Mouse (Mus musculus) heart, embryonic 14.5 days (tissue): ENCODE measurements at regions not wholly inside any gene's neighbourhood (a gene's known extent, or its start where the extent isn't known, plus 50 kb on each side); places are given as distances from the start of the nearest gene placed in this dataset.

Source experiments
- ATAC-seq: fragments of 200-750 bp; cut with Nextera tagmentation; 2 replicates; pipeline ENCODE4 v1.8.0; 2017; ENCODE audit warnings: low read depth, moderate TSS enrichment; ENCODE audit not compliant: insufficient number of reproducible peaks, insufficient read depth, low FRiP score
- H3K27ac ChIP-seq, 2 experiments: fragments of 200-500 bp in 1 of 2; fragments of 300-500 bp in 1 of 2; sonication (generic) in 1 of 2; replicated peaks in 1 of 2; 2 replicates each; pipeline ENCODE4 v1.5.1; 2012 to 2014; ENCODE audit warnings: low read depth in 2 of 2, low read length in 2 of 2, control low read depth in 1 of 2, mild to moderate bottlenecking in 1 of 2, mixed read lengths in 1 of 2; ENCODE audit not compliant: control insufficient read depth in 1 of 2, insufficient read depth in 1 of 2
- H3K27me3 ChIP-seq: fragments of 300-500 bp; sonication (generic); 2 replicates; pipeline ENCODE4 v1.6.1; 2014; ENCODE audit warnings: mild to moderate bottlenecking, low read length, control low read depth; ENCODE audit not compliant: control insufficient read depth, insufficient read depth
- H3K36me3 ChIP-seq: fragments of 300-500 bp; sonication (generic); 2 replicates; pipeline ENCODE4 v1.6.1; 2014; ENCODE audit warnings: mild to moderate bottlenecking, control low read depth, low read length, mixed read lengths; ENCODE audit not compliant: control insufficient read depth, insufficient read depth
- H3K4me1 ChIP-seq, 2 experiments: fragments of 200-500 bp in 1 of 2; fragments of 300-500 bp in 1 of 2; sonication (generic) in 1 of 2; 2 replicates each; pipeline ENCODE4 v1.6.1; 2012 to 2014; ENCODE audit warnings: low read length in 2 of 2, control low read depth in 1 of 2, mixed read lengths in 1 of 2; ENCODE audit not compliant: control insufficient read depth in 2 of 2, insufficient read depth in 2 of 2
- H3K4me2 ChIP-seq: fragments of 300-500 bp; sonication (generic); 2 replicates; pipeline ENCODE4 v1.6.1; 2014; ENCODE audit warnings: mild to moderate bottlenecking, low read length
- H3K4me3 ChIP-seq, 2 experiments: fragments of 200-500 bp in 1 of 2; fragments of 300-500 bp in 1 of 2; sonication (generic) in 1 of 2; 2 replicates each; pipeline ENCODE4 v1.5.1; 2012 to 2014; ENCODE audit warnings: low read length in 2 of 2, mild to moderate bottlenecking in 2 of 2, control low read depth in 1 of 2, low read depth in 1 of 2, moderate library complexity in 1 of 2; ENCODE audit not compliant: control insufficient read depth in 1 of 2, insufficient read depth in 1 of 2
- H3K9ac ChIP-seq: fragments of 300-500 bp; sonication (generic); 2 replicates; pipeline ENCODE4 v1.6.1; 2014; ENCODE audit warnings: mild to moderate bottlenecking, low read length
- H3K9me3 ChIP-seq: fragments of 300-500 bp; sonication (generic); 2 replicates; pipeline ENCODE4 v1.6.1; 2016; ENCODE audit warnings: low read length, control low read depth; ENCODE audit not compliant: control insufficient read depth
- WGBS: fragments of 180-500 bp; shearing (Covaris S2); extraction: QIAGEN DNeasy Blood & Tissue Kit; methylation state at CpG from one replicate; pipeline ENCODE4 v1.1.7; 2014; 5-methylcytosine and 5-hydroxymethylcytosine counted together

- Histone ChIP-seq H3K27ac (no peak overlapping the region), H3K27me3 (no peaks in the 10 kb centered on the region), H3K36me3 (no peaks in the 10 kb centered on the region), H3K9me3 (no peaks in the 10 kb centered on the region), H3K4me1 (no peaks in the 10 kb centered on the region), H3K9ac (no peak overlapping the region), H3K4me2 (no peak overlapping the region), H3K4me3 (no peak overlapping the region)
- ATAC-seq = no peak
- 77% methylated on average over 5 of the region's 5 CpGs for WGBS
Measured at GRCm38 (mm10) chr17:16798316-16798715, 265.6 kb upstream of the Zfp960 start.

- H3K9me3 ChIP-seq = no peaks in the 10 kb centered on the region
- no peaks in the 10 kb centered on the region for H3K4me1 ChIP-seq
- ATAC-seq = no peak
- H3K9ac ChIP-seq = no peak overlapping the region
- no peak overlapping the region for H3K4me3 ChIP-seq
- whole genome bisulfite sequencing = 5% methylated on average over 3 of the region's 3 CpGs
- H3K4me2 ChIP-seq = no peak overlapping the region
- H3K36me3 ChIP-seq = no peaks in the 10 kb centered on the region
- H3K27me3 ChIP-seq = no peaks in the 10 kb centered on the region
- H3K27ac ChIP-seq = no peak overlapping the region
Measured at GRCm38 (mm10) chr17:16804986-16805385, 258.9 kb upstream of the Zfp960 start.

- no peak overlapping the region for H3K4me3 ChIP-seq
- no peak overlapping the region for H3K4me2 ChIP-seq
- no peaks in the 10 kb centered on the region for H3K27me3 ChIP-seq
- H3K9me3 ChIP-seq = no peaks in the 10 kb centered on the region
- H3K9ac ChIP-seq = no peak overlapping the region
- no peak for ATAC-seq
- H3K4me1 ChIP-seq = no peaks in the 10 kb centered on the region
- 35% methylated on average over 3 of the region's 3 CpGs for WGBS
- H3K27ac ChIP-seq = no peak overlapping the region
- H3K36me3 ChIP-seq = no peaks in the 10 kb centered on the region
Measured at GRCm38 (mm10) chr17:16818421-16818820, 245.5 kb upstream of the Zfp960 start.

GRCm38 (mm10) chr17:16821716-16822115, 242.2 kb upstream of the Zfp960 start:
- WGBS = 66% methylated on average over 3 of the region's 3 CpGs
- no peaks in the 10 kb centered on the region for H3K9me3 ChIP-seq
- no peak overlapping the region for H3K27ac ChIP-seq
- H3K9ac ChIP-seq = no peak overlapping the region
- H3K4me1 ChIP-seq = no peaks in the 10 kb centered on the region
- H3K36me3 ChIP-seq = no peaks in the 10 kb centered on the region
- no peak overlapping the region for H3K4me3 ChIP-seq
- no peaks in the 10 kb centered on the region for H3K27me3 ChIP-seq
- no peak for ATAC-seq
- H3K4me2 ChIP-seq = no peak overlapping the region

- Histone ChIP-seq H3K9ac (no peak overlapping the region), H3K4me3 (no peak overlapping the region), H3K27me3 (no peaks in the 10 kb centered on the region), H3K36me3 (no peaks in the 10 kb centered on the region), H3K4me2 (no peak overlapping the region), H3K9me3 (no peaks in the 10 kb centered on the region), H3K27ac (no peak overlapping the region), H3K4me1 (no peaks in the 10 kb centered on the region)
- no peak for ATAC-seq
- WGBS = 85% methylated on average over 4 of the region's 4 CpGs
Measured at GRCm38 (mm10) chr17:16839152-16839551, 224.8 kb upstream of the Zfp960 start.

- Histone ChIP-seq H3K27me3 (no peaks in the 10 kb centered on the region), H3K4me1 (no peaks in the 10 kb centered on the region), H3K36me3 (no peaks in the 10 kb centered on the region), H3K9me3 (no peaks in the 10 kb centered on the region), H3K9ac (no peak overlapping the region), H3K4me3 (no peak overlapping the region), H3K27ac (no peak overlapping the region), H3K4me2 (no peak overlapping the region)
- WGBS = 55% methylated on average over 1 of the region's 1 CpGs
- no peak for ATAC-seq
Measured at GRCm38 (mm10) chr17:16860771-16861170, 203.1 kb upstream of the Zfp960 start.

GRCm38 (mm10) chr17:16900791-16901190, 163.1 kb upstream of the Zfp960 start:
- 0 out of 2 replicates have a peak, but pooled peaks cover 3% of the 10 kb centered on the region for H3K9me3 ChIP-seq
- no peak overlapping the region for H3K9ac ChIP-seq
- no peaks in the 10 kb centered on the region for H3K27me3 ChIP-seq
- no peak overlapping the region for H3K27ac ChIP-seq
- no peaks in the 10 kb centered on the region for H3K36me3 ChIP-seq
- no peak for ATAC-seq
- H3K4me2 ChIP-seq = no peak overlapping the region
- no peak overlapping the region for H3K4me3 ChIP-seq
- H3K4me1 ChIP-seq = no peaks in the 10 kb centered on the region
- 50% methylated on average over 2 of the region's 2 CpGs for WGBS

GRCm38 (mm10) chr17:16918191-16918590, 145.7 kb upstream of the Zfp960 start:
- Histone ChIP-seq H3K4me3 (no peak overlapping the region), H3K4me2 (no peak overlapping the region), H3K27me3 (no peaks in the 10 kb centered on the region), H3K9ac (no peak overlapping the region), H3K36me3 (no peaks in the 10 kb centered on the region), H3K27ac (no peak overlapping the region), H3K9me3 (no peaks in the 10 kb centered on the region), H3K4me1 (no peaks in the 10 kb centered on the region)
- 89% methylated on average over 2 of the region's 2 CpGs for WGBS
- no peak for ATAC-seq
